Mouse (Mus musculus) layer of hippocampus, adult 9-10 months (tissue): ENCODE measurements around the gene Ptger1.

Experiments
- DNase-seq: peaks from one replicate; pipeline ENCODE4 v3.0.0; 2022; ENCODE audit warnings: low spot score

Gene Ptger1

GRCm38 (mm10) chr8:83656484-83657246 lies 9.8 kb upstream of the Ptger1 start:
- DNase-seq = no peak

- DNase-seq = no peak
Measured at GRCm38 (mm10) chr8:83660545-83660944, 5.9 kb upstream of the Ptger1 start.

GRCm38 (mm10) chr8:83660995-83661680 lies 5.3 kb upstream of the Ptger1 start:
- no peak for DNase-seq

GRCm38 (mm10) chr8:83662421-83662826 lies 4.1 kb upstream of the Ptger1 start:
- peak; percentile 90 for DNase-seq

DNA sequence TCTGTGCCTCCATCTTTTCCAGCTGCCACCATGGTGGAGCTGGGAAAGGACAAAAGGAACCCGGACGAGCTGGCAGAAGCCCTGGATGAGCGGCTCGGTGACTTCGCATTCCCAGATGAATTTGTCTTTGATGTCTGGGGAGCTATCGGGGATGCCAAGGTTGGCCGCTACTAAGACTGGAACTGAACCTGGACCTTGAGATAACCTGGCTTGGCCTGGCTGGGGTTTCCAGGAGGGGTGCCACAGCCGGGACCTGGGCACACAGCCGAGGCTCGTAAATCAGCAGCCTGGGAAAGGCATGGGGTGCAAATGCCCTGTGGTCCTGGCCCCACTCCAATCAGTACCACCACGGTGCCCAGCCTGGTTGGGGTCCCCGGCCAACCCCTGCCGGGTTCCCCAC lies 2.4 kb upstream of the Ptger1 start:
- DNase-seq = no peak

DNA sequence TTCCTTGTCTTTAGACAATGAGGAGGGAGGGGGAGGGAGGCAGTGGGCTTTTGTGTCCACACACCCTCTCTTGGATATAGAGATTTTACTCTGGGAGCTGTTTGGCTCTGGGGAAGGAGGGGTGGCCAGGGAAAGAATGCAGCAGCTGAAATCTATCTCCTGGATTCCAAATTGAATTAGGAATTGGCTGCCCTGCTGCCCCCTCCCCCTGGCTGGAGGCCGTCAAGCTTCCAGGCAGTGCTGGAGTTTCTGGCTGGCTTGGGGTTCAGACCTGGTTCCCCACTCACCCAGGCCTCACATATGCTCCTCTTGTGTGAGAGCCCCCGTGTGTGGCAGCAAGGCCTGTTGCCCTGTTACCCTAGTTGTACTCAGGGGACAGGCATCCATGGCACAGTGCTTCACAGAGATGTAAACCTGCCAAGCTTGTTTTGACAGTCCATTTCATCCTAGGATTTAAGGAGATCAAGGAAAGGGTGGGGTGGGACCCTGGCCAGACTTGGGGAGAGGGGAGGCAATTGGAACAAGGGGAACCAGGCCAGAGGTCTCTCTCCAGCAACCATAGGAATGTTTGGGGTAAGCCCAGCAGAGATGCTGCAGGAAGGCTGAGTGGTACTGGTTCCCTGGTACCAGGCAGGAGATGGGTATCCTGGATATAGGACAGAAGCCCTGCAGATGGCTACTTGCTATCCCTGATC lies 1.4 kb upstream of the Ptger1 start:
- DNase-seq = no peak

- DNase-seq = no peak
Measured at GRCm38 (mm10) chr8:83666866-83667234, 372 bp downstream of the Ptger1 start.

- no peak for DNase-seq
Measured at GRCm38 (mm10) chr8:83667526-83667925, 1.0 kb downstream of the Ptger1 start.

DNA sequence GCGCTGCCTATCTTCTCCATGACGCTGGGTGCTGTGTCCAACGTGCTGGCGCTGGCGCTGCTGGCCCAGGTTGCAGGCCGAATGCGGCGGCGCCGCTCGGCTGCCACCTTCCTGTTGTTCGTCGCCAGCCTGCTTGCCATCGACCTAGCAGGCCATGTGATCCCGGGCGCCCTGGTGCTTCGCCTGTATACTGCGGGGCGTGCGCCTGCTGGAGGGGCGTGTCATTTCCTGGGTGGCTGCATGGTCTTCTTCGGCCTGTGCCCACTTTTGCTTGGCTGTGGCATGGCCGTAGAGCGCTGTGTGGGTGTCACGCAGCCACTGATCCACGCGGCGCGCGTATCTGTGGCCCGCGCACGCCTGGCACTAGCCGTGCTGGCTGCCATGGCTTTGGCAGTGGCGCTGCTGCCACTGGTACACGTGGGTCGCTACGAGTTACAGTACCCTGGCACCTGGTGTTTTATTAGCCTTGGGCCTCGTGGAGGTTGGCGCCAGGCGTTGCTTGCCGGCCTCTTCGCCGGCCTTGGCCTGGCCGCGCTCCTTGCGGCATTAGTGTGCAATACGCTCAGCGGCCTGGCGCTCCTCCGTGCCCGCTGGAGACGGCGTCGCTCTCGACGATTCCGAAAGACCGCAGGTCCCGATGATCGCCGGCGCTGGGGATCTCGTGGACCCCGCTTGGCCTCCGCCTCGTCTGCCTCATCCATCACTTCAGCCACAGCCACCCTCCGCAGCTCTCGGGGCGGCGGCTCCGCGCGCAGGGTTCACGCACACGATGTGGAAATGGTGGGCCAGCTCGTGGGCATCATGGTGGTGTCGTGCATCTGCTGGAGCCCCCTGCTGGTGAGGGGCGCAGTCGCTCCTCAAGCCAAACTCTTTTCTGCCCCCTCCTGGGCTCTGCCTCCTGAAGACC lies 1.8 kb downstream of the Ptger1 start:
- DNase-seq = no peak

- no peak for DNase-seq
Measured at GRCm38 (mm10) chr8:83669013-83669412, 2.5 kb downstream of the Ptger1 start.

DNA sequence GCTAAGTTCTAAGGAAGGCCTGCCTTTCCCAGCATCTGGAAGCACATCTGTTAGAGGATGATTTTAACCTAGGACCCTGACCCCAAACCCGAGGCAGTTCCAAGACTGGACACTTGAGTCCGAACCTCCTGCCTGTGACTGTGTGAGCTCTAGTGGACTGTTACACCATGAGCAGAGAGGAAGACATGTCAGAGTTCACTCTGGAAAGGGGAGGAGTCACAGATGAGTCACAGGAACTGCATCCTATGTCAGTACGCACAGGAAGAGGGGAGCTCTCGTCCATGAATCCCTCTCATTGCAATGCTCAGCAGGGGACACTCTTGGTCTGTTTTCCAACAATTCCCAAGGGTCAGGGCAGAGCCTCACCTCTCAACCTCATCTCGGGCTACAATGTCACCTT lies 6.5 kb downstream of the Ptger1 start:
- no peak for DNase-seq

DNA sequence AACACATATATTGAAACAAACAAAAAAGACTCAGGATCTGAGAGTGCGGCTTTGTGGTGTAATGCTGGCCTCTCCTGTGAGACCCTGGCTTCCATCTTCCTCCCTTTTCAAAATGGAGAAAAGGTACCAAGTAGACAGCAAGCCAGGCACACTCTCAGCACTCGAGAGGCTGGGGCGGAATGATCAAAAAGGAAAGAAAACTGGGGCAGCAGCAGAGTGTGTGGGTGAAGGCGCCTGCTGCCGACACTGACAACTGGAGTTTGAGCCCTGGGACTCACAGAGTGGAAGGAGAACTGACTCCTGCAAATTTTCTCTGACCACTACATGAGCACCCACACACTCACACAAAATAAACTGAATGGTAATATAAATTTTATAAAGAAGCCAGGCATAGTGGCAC lies 8.0 kb downstream of the Ptger1 start:
- no peak for DNase-seq

- DNase-seq = no peak
Measured at GRCm38 (mm10) chr8:83679866-83680265, 13.4 kb downstream of the Ptger1 start.

- no peak for DNase-seq
Measured at GRCm38 (mm10) chr8:83680603-83681002, 14.1 kb downstream of the Ptger1 start.

- no peak for DNase-seq
Measured at GRCm38 (mm10) chr8:83681099-83681498, 14.6 kb downstream of the Ptger1 start.

GRCm38 (mm10) chr8:83684517-83684916 lies 18.0 kb downstream of the Ptger1 start:
- DNase-seq = no peak

DNA sequence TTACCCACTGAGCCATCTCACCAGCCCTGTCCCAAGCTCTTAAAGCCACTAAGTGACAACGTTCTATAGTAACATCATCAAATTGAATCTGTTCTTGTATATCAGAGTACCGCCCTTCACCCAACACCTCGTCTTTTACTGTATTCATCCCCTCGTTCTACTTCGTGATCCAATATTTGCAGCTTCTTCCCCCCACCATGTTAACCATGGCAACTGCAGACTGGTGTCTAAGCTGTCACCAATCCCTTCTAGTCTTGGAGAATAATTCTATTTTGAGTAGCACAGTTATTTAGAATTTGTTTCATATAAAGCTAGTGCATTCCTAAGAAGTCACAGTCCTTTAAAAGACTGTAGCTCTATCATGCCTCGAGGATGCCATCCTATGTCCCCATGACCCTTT lies 22.8 kb downstream of the Ptger1 start:
- DNase-seq = no peak

DNA sequence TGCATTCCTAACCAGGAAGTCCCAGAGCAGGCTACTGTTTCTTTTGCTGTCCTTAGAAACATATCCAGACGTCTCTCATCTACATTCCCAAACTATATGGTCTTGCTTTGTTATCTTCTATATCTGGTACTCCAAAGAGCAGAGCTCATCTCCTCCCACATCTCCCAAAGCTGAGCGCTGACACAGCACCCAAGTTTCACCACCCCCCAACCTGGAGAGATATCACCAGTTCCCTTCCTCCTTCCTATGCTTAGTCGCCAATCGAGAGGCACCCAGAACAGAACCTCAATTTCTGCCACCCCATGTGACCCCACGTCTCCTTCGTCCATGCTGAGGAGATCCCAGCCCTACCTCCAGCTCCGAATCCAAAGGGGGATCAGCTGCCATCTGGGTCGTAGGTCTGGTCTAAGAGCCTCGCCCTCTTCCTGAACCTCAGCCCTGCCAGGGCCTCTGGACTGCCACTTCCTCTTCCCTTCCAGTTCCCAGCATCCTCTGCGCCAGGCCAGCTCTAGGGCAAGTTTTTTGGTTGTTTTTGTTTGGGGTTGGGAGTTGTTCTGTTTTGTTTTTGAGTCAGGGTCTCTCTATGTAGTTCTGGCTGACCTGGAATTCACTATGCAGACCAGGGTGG lies 27.2 kb downstream of the Ptger1 start:
- DNase-seq = no peak

GRCm38 (mm10) chr8:83694369-83695160 lies 28.1 kb downstream of the Ptger1 start:
- DNase-seq = no peak

- no peak for DNase-seq
Measured at GRCm38 (mm10) chr8:83695351-83696106, 29.1 kb downstream of the Ptger1 start.
